ENCODE assay signal across 14 mouse cellular contexts in genomic region chrX:58976584-58977259, GRCm38 (mm10).
DNase-seq lines count a peak whose midpoint lies in the region.
"Had no signal": no experiment of that assay in that cellular context is flagged by ENCODE, and none has a peak within 500 bp of the region (broad histone marks: within the 10 kb centered on the region; RNA-seq: fewer than 3 reads in every experiment).

No protein-coding gene starts in this region.

- DNase-seq in cerebellum, postnatal 10 days: peak; percentile 2 to 13
- DNase-seq in cerebellum, adult 9-10 months: no peak
- DNase-seq in layer of hippocampus, adult 11-12 months (ENCODE audit: low spot score): peak; percentile 31
- no peak for DNase-seq in layer of hippocampus, postnatal 25 days (ENCODE audit: extremely low spot score in 1 of 2, low spot score in 1 of 2)
- peak; percentile 17 for DNase-seq in Muller cell, postnatal 12 days (ENCODE audit: inconsistent ontology term)
- peak; percentile 5 to 6 for DNase-seq in layer of hippocampus, adult 8-10 months (ENCODE audit: low spot score in 2 of 2)
- DNase-seq in neural tube, embryonic 10.5 days (ENCODE audit: extremely low spot score, low spot score): no peak
- DNase-seq in adrenal gland, adult 18-20 months (ENCODE audit: low spot score in 2 of 2): no peak
- DNase-seq: adrenal gland, postnatal 10 days; cerebellum, adult 11-12 months; gastrocnemius, postnatal 36 days; kidney, adult 18-20 months; lung, adult 2 months; thymus, postnatal 25 days had no signal

Comparison
In these comparisons a context has a peak if more than half of its experiments do, and no peak if none do; other contexts are left out.
1. DNase-seq: peak in cerebellum, postnatal 10 days (2 of 2), layer of hippocampus, adult 11-12 months (single experiment), Muller cell, postnatal 12 days (single experiment) and layer of hippocampus, adult 8-10 months (2 of 2); none in cerebellum, adult 9-10 months (single experiment), layer of hippocampus, postnatal 25 days (0 of 2), neural tube, embryonic 10.5 days (single experiment) and adrenal gland, adult 18-20 months (0 of 2).